Comparison of ENCODE assay signal across 24 mouse cellular contexts in genomic region chr3:131578434-131579104, GRCm38 (mm10). TPM values are rescaled to one million over a fixed set of nuclear protein-coding genes. Genes with fewer than 3 reads are reported as not detected.
DNase-seq lines count a peak whose midpoint lies in the region; ATAC-seq and TF ChIP-seq lines count a peak whose summit lies in the region.
"Had no signal": no experiment of that assay in that cellular context is flagged by ENCODE, and none has a peak within 500 bp of the region (broad histone marks: within the 10 kb centered on the region; RNA-seq: fewer than 3 reads in every experiment).

No protein-coding gene starts in this region.

- TF ChIP-seq CTCF in kidney, adult 2 months (conservative IDR thresholded peaks at IDR 0.05; ENCODE audit: insufficient read depth, insufficient read length, low read depth, low read length) = no peak
- TF ChIP-seq CTCF in kidney, postnatal 0 days (IDR thresholded peaks at IDR 0.05; ENCODE audit: low read depth) = no peak
- TF ChIP-seq CTCF in liver, adult 2 months (IDR thresholded peaks at IDR 0.05; ENCODE audit: low read depth, low read length) = no peak

- no peak overlapping the region for H3K9ac ChIP-seq in kidney, embryonic 15.5 days
- H3K9ac ChIP-seq in kidney, embryonic 14.5 days (ENCODE audit: low read depth, low read length) = no peak overlapping the region
- no peak overlapping the region for H3K9ac ChIP-seq in kidney, postnatal 0 days (ENCODE audit: low read depth, low read length)
- H3K9ac ChIP-seq in liver, adult 2 months (ENCODE audit: low read depth, low read length) = no peak overlapping the region
- H3K9ac ChIP-seq in liver, embryonic 12.5 days = no peak overlapping the region
- H3K9ac ChIP-seq: embryonic facial prominence, embryonic 13.5 days; embryonic facial prominence, embryonic 15.5 days; forebrain, embryonic 12.5 days had no signal

- H3K4me1 ChIP-seq in kidney, adult 2 months (ENCODE audit: control insufficient read depth, insufficient read depth, low read length) = peaks cover 22% of the 10 kb centered on the region
- H3K4me1 ChIP-seq in kidney, embryonic 15.5 days = no peaks in the 10 kb centered on the region
- no peaks in the 10 kb centered on the region for H3K4me1 ChIP-seq in kidney, embryonic 14.5 days (ENCODE audit: control insufficient read depth, insufficient read depth, low read length)
- no peaks in the 10 kb centered on the region for H3K4me1 ChIP-seq in kidney, postnatal 0 days (replicated peaks; ENCODE audit: insufficient read depth, low read length)
- H3K4me1 ChIP-seq in liver, adult 2 months (ENCODE audit: control insufficient read depth, insufficient read depth, low read length) = no peaks in the 10 kb centered on the region
- no peaks in the 10 kb centered on the region for H3K4me1 ChIP-seq in liver, embryonic 12.5 days
- H3K4me1 ChIP-seq: embryonic facial prominence, embryonic 13.5 days; forebrain, embryonic 10.5 days; forebrain, embryonic 12.5 days had no signal

- H3K79me2 ChIP-seq in liver, adult 2 months (ENCODE audit: control insufficient read depth, insufficient read depth, low read length) = no peaks in the 10 kb centered on the region

- H3K27ac ChIP-seq in kidney, adult 2 months (ENCODE audit: insufficient read depth, low read depth, low read length) = peak overlapping the region; percentile 95
- peak overlapping the region; percentile 56; the same call in 1 of the 2 replicates for H3K27ac ChIP-seq in kidney, embryonic 15.5 days
- H3K27ac ChIP-seq in kidney, embryonic 14.5 days (ENCODE audit: low read depth, low read length) = no peak overlapping the region; the same call in 1 of the 2 replicates
- H3K27ac ChIP-seq in kidney, postnatal 0 days = peak overlapping the region; percentile 70
- no peak overlapping the region for H3K27ac ChIP-seq in liver, adult 2 months (replicated peaks; ENCODE audit: insufficient read depth, low read depth, low read length)
- H3K27ac ChIP-seq in liver, embryonic 12.5 days = no peak overlapping the region
- H3K27ac ChIP-seq: embryonic facial prominence, embryonic 13.5 days; embryonic facial prominence, embryonic 15.5 days; forebrain, embryonic 10.5 days; forebrain, embryonic 12.5 days had no signal

- no peak overlapping the region for H3K4me2 ChIP-seq in kidney, embryonic 15.5 days
- no peak overlapping the region for H3K4me2 ChIP-seq in kidney, embryonic 14.5 days (replicated peaks; ENCODE audit: low read depth, low read length)
- H3K4me2 ChIP-seq in kidney, postnatal 0 days (ENCODE audit: low read length) = no peak overlapping the region
- H3K4me2 ChIP-seq in liver, embryonic 12.5 days = no peak overlapping the region
- H3K4me2 ChIP-seq: embryonic facial prominence, embryonic 13.5 days; embryonic facial prominence, embryonic 15.5 days; forebrain, embryonic 12.5 days had no signal

- H3K9me3 ChIP-seq in kidney, embryonic 15.5 days (replicated peaks) = no peaks in the 10 kb centered on the region
- no peaks in the 10 kb centered on the region for H3K9me3 ChIP-seq in kidney, embryonic 14.5 days (ENCODE audit: control insufficient read depth, low read length)
- H3K9me3 ChIP-seq in kidney, postnatal 0 days (replicated peaks; ENCODE audit: low read length) = no peaks in the 10 kb centered on the region
- H3K9me3 ChIP-seq in liver, embryonic 12.5 days (replicated peaks) = no peaks in the 10 kb centered on the region
- H3K9me3 ChIP-seq: embryonic facial prominence, embryonic 13.5 days; embryonic facial prominence, embryonic 15.5 days; forebrain, embryonic 10.5 days; forebrain, embryonic 12.5 days had no signal

- H3K4me3 ChIP-seq in kidney, adult 2 months (ENCODE audit: insufficient read depth, low read depth, low read length) = no peak overlapping the region
- H3K4me3 ChIP-seq in kidney, embryonic 15.5 days (replicated peaks) = no peak overlapping the region
- H3K4me3 ChIP-seq in kidney, embryonic 14.5 days (ENCODE audit: low read length) = no peak overlapping the region
- H3K4me3 ChIP-seq in kidney, postnatal 0 days (replicated peaks; ENCODE audit: low read depth, low read length) = no peak overlapping the region
- H3K4me3 ChIP-seq in liver, adult 2 months (ENCODE audit: insufficient read depth, low read depth, low read length) = no peak overlapping the region
- no peak overlapping the region for H3K4me3 ChIP-seq in liver, embryonic 12.5 days
- H3K4me3 ChIP-seq: embryonic facial prominence, embryonic 13.5 days; embryonic facial prominence, embryonic 15.5 days; erythroblast, embryonic 14.5 days; forebrain, embryonic 10.5 days; forebrain, embryonic 12.5 days had no signal

- ATAC-seq in kidney, embryonic 15.5 days (replicated peaks; ENCODE audit: low FRiP score) = peak; percentile 12; the same call in 1 of the 2 replicates
- no peak for ATAC-seq in kidney, embryonic 14.5 days (ENCODE audit: low FRiP score, low TSS enrichment)
- ATAC-seq in kidney, postnatal 0 days (replicated peaks; ENCODE audit: low FRiP score, low read depth) = peak; percentile 65; the same call in 1 of the 2 replicates
- no peak for ATAC-seq in liver, embryonic 12.5 days
- ATAC-seq: forebrain, embryonic 14.5 days had no signal

- no peak for TF ChIP-seq POLR2A in kidney, adult 2 months (IDR thresholded peaks at IDR 0.05; ENCODE audit: low read depth, low read length)
- no peak for TF ChIP-seq POLR2A in liver, adult 2 months (IDR thresholded peaks at IDR 0.05; ENCODE audit: extremely low read depth, insufficient read depth, low read length)

- peak; percentile 67 for DNase-seq in kidney, adult 2 months
- no peak for DNase-seq in kidney, postnatal 10 days
- peak; percentile 23 for DNase-seq in kidney, postnatal 0 days (ENCODE audit: low spot score)
- no peak for DNase-seq in kidney, postnatal 25 days
- peak; percentile 14 for DNase-seq in liver, adult 2 months (ENCODE audit: extremely low read depth, low read depth, low spot score)
- DNase-seq: adrenal gland, adult 2 months; adrenal gland, postnatal 10 days; adrenal gland, postnatal 25 days; cerebellum, adult 11 months; cerebellum, adult 18-20 months; cerebellum, adult 8-10 months; cerebellum, adult 9-11 months; cerebellum, postnatal 14 days; cerebellum, postnatal 36 days; embryo, embryonic 11 days had no signal

- no peaks in the 10 kb centered on the region for H3K27me3 ChIP-seq in kidney, adult 2 months (replicated peaks; ENCODE audit: control insufficient read depth, insufficient read depth, low read length)
- no peaks in the 10 kb centered on the region for H3K27me3 ChIP-seq in kidney, embryonic 15.5 days
- no peaks in the 10 kb centered on the region for H3K27me3 ChIP-seq in kidney, embryonic 14.5 days (ENCODE audit: control insufficient read depth, insufficient read depth, low read length)
- H3K27me3 ChIP-seq in kidney, postnatal 0 days (ENCODE audit: insufficient read depth, low read length) = no peaks in the 10 kb centered on the region
- no peaks in the 10 kb centered on the region for H3K27me3 ChIP-seq in liver, adult 2 months (ENCODE audit: control insufficient read depth, insufficient read depth, low read length)
- no peaks in the 10 kb centered on the region for H3K27me3 ChIP-seq in liver, embryonic 12.5 days (replicated peaks)
- H3K27me3 ChIP-seq: embryonic facial prominence, embryonic 13.5 days; embryonic facial prominence, embryonic 15.5 days; forebrain, embryonic 12.5 days had no signal

- 38% methylated on average over 7 of the region's 7 CpGs for WGBS in kidney, adult 2 months
- WGBS in kidney, embryonic 15.5 days = 71% methylated on average over 7 of the region's 7 CpGs
- 79% methylated on average over 7 of the region's 7 CpGs for WGBS in kidney, embryonic 14.5 days
- 58% methylated on average over 7 of the region's 7 CpGs for WGBS in kidney, postnatal 0 days
- 71% methylated on average over 7 of the region's 7 CpGs for WGBS in liver, adult 2 months
- 75% methylated on average over 7 of the region's 7 CpGs for WGBS in liver, embryonic 12.5 days (ENCODE audit: insufficient replicate concordance)

- H3K36me3 ChIP-seq in kidney, adult 2 months (ENCODE audit: control insufficient read depth, insufficient read depth, low read length) = peaks cover 3% of the 10 kb centered on the region
- H3K36me3 ChIP-seq in kidney, embryonic 15.5 days = peaks cover 42% of the 10 kb centered on the region
- H3K36me3 ChIP-seq in kidney, embryonic 14.5 days (ENCODE audit: control insufficient read depth, insufficient read depth, low read length) = peaks cover 35% of the 10 kb centered on the region
- H3K36me3 ChIP-seq in kidney, postnatal 0 days (ENCODE audit: insufficient read depth, low read length) = peaks cover 19% of the 10 kb centered on the region
- H3K36me3 ChIP-seq in liver, adult 2 months (ENCODE audit: control insufficient read depth, insufficient read depth, low read length) = no peaks in the 10 kb centered on the region; the same call in 1 of the 2 replicates
- peaks cover 5% of the 10 kb centered on the region; the same call in 1 of the 2 replicates for H3K36me3 ChIP-seq in liver, embryonic 12.5 days

RNA-seq across cellular contexts. Expression of gene Papss1, which starts 14.0 kb away (rescaled TPM):
- polyA plus RNA-seq in kidney, adult 2 months (2012; rRNA removed) = 56.2 and 56.3 TPM in 2 replicates
- polyA plus RNA-seq in kidney, embryonic 15.5 days (2015; fragmentation: Nextera tagmentation; extraction: Ambion mirVana) = 98.8 and 103 TPM in 2 replicates
- polyA plus RNA-seq in kidney, embryonic 14.5 days (2014; fragmentation: Nextera tagmentation; extraction: Ambion mirVana) = 70.3 and 96.0 TPM in 2 replicates
- polyA plus RNA-seq in kidney, postnatal 0 days (2015; fragmentation: Nextera tagmentation; extraction: Ambion mirVana) = 116 and 130 TPM in 2 replicates
- total RNA-seq in liver, adult 2 months (2014; rRNA removed) = 5.6 and 7.3 TPM in 2 replicates
- polyA plus RNA-seq in liver, adult 2 months (2012; rRNA removed) = 6.5 and 7.5 TPM in 2 replicates
- 14.4 and 15.1 TPM in 2 replicates for polyA plus RNA-seq in liver, embryonic 12.5 days (2016; fragmentation: Nextera tagmentation; extraction: Ambion mirVana)

Comparison
In these comparisons a context has a peak if more than half of its experiments do, and no peak if none do; other contexts are left out.
1. DNase-seq: peak in kidney, adult 2 months (single experiment), kidney, postnatal 0 days (single experiment) and liver, adult 2 months (single experiment); none in kidney, postnatal 10 days (single experiment) and kidney, postnatal 25 days (0 of 2).
2. H3K27ac ChIP-seq: peak in kidney, adult 2 months (single experiment), kidney, embryonic 15.5 days (single experiment) and kidney, postnatal 0 days (single experiment); none in kidney, embryonic 14.5 days (single experiment), liver, adult 2 months (single experiment) and liver, embryonic 12.5 days (single experiment).
3. ATAC-seq: peak in kidney, embryonic 15.5 days (single experiment) and kidney, postnatal 0 days (single experiment); none in kidney, embryonic 14.5 days (single experiment) and liver, embryonic 12.5 days (single experiment).